Mouse (Mus musculus) CH12.LX (cell line): ENCODE measurements around the gene Fat3. TPM values are rescaled to one million over a fixed set of nuclear protein-coding genes. Genes with fewer than 3 reads are reported as not detected.

Experiments
- DNase-seq: peaks from one replicate; pipeline ENCODE4 v3.0.0-alpha.2; 2013; ENCODE audit errors: extremely low read depth
- H3K27ac ChIP-seq: 2 replicates; pipeline ENCODE4 v1.5.1; 2012; ENCODE audit warnings: low read depth, mild to moderate bottlenecking, control low read depth, moderate library complexity; ENCODE audit not compliant: insufficient read depth
- H3K27me3 ChIP-seq: replicated peaks from 2 replicates; pipeline ENCODE3; 2012; ENCODE audit warnings: inconsistent platforms
- H3K36me3 ChIP-seq, 2 experiments: replicated peaks in 1 of 2; 2 replicates each; pipeline versions ENCODE3 to v1.6.1; 2012; ENCODE audit warnings: inconsistent platforms in 1 of 2, low read length in 1 of 2, mild to moderate bottlenecking in 1 of 2, mixed read lengths in 1 of 2, moderate library complexity in 1 of 2; ENCODE audit not compliant: control insufficient read depth in 1 of 2, insufficient read depth in 1 of 2
- H3K4me1 ChIP-seq, 2 experiments: 2 replicates each; pipeline ENCODE4 v1.6.1; 2012; ENCODE audit warnings: inconsistent platforms in 1 of 2, moderate library complexity in 1 of 2; ENCODE audit not compliant: insufficient read depth in 2 of 2, control insufficient read depth in 1 of 2
- H3K4me2 ChIP-seq: 2 replicates; pipeline ENCODE4 v1.6.1; 2012; ENCODE audit warnings: low read depth, mild to moderate bottlenecking, control low read depth; ENCODE audit not compliant: poor library complexity, insufficient read depth, severe bottlenecking
- H3K4me3 ChIP-seq, 3 experiments: fragments of 150-350 bp in 1 of 3; sonication (generic) in 1 of 3; replicated peaks in 1 of 3; 2 replicates each; pipeline versions ENCODE3 to v1.5.1; 2011 to 2012; ENCODE audit warnings: low read depth in 2 of 3, low read length in 2 of 3, mild to moderate bottlenecking in 2 of 3, moderate library complexity in 2 of 3, control low read depth in 1 of 3, improper control_type of control experiment in 1 of 3, inconsistent platforms in 1 of 3, mixed read lengths in 1 of 3; ENCODE audit not compliant: poor library complexity in 1 of 3
- H3K79me2 ChIP-seq: replicated peaks from 2 replicates; pipeline ENCODE4 v1.6.1; 2012; ENCODE audit warnings: mild to moderate bottlenecking, moderate library complexity; ENCODE audit not compliant: control insufficient read depth, poor library complexity, insufficient read depth, severe bottlenecking; ENCODE audit errors: extremely low read depth
- H3K9ac ChIP-seq: 2 replicates; pipeline ENCODE4 v1.6.1; 2012; ENCODE audit warnings: low read depth, mild to moderate bottlenecking, control low read depth, moderate library complexity; ENCODE audit not compliant: insufficient read depth
- H3K9me3 ChIP-seq: replicated peaks from 2 replicates; pipeline ENCODE3; 2012; ENCODE audit warnings: low read length, inconsistent platforms, mixed read lengths
- BHLHE40 ChIP-seq: IDR thresholded peaks from 2 replicates; pipeline ENCODE4 v1.6.1; 2011; ENCODE audit warnings: mild to moderate bottlenecking, low read depth, low read length, improper control_type of control experiment
- E2F4 ChIP-seq: IDR thresholded peaks from 2 replicates; pipeline ENCODE4 v1.6.1; 2011; ENCODE audit warnings: low read depth, low read length, improper control_type of control experiment; ENCODE audit not compliant: insufficient replicate concordance
- ELF1 ChIP-seq: IDR thresholded peaks from 2 replicates; pipeline ENCODE4 v1.6.1; 2014; ENCODE audit warnings: low read depth, mild to moderate bottlenecking, inconsistent platforms, low read length, improper control_type of control experiment
- EP300 ChIP-seq: IDR thresholded peaks from 2 replicates; pipeline ENCODE4 v1.6.1; 2011; ENCODE audit warnings: low read length, improper control_type of control experiment
- GABPA ChIP-seq: IDR thresholded peaks from 2 replicates; pipeline ENCODE4 v1.6.1; 2012; ENCODE audit warnings: low read depth, low read length, improper control_type of control experiment, inconsistent platforms; ENCODE audit not compliant: insufficient replicate concordance
- HCFC1 ChIP-seq: IDR thresholded peaks from 2 replicates; pipeline ENCODE4 v1.6.1; 2012; ENCODE audit warnings: low read depth, mild to moderate bottlenecking, inconsistent platforms, low read length, improper control_type of control experiment
- IRF4 ChIP-seq: IDR thresholded peaks from 2 replicates; pipeline ENCODE4 v1.6.1; 2014; ENCODE audit warnings: low read depth, mild to moderate bottlenecking, inconsistent platforms, low read length, improper control_type of control experiment
- JUND ChIP-seq: conservative IDR thresholded peaks from 2 replicates; pipeline ENCODE4 v1.6.1; 2011; ENCODE audit warnings: low read depth, low read length, improper control_type of control experiment
- MAFK ChIP-seq: IDR thresholded peaks from 2 replicates; pipeline ENCODE4 v1.6.1; 2011; ENCODE audit warnings: low read length, improper control_type of control experiment; ENCODE audit not compliant: insufficient replicate concordance
- MAX ChIP-seq: IDR thresholded peaks from 2 replicates; pipeline ENCODE4 v1.6.1; 2011; ENCODE audit warnings: low read length, improper control_type of control experiment
- MEF2A ChIP-seq: IDR thresholded peaks from 2 replicates; pipeline ENCODE4 v1.6.1; 2014; ENCODE audit warnings: low read depth, mild to moderate bottlenecking, inconsistent platforms, low read length, improper control_type of control experiment, borderline replicate concordance
- MXI1 ChIP-seq: IDR thresholded peaks from 2 replicates; pipeline ENCODE4 v1.6.1; 2011; ENCODE audit warnings: mild to moderate bottlenecking, low read depth, low read length, improper control_type of control experiment
- MYC ChIP-seq: IDR thresholded peaks from 2 replicates; pipeline ENCODE4 v1.6.1; 2011; ENCODE audit warnings: low read depth, mild to moderate bottlenecking, improper control_type of control experiment, low read length
- NELFE ChIP-seq: IDR thresholded peaks from 2 replicates; pipeline ENCODE4 v1.6.1; 2011; ENCODE audit warnings: low read depth, low read length, improper control_type of control experiment
- PAX5 ChIP-seq: IDR thresholded peaks from 2 replicates; pipeline ENCODE4 v1.6.1; 2012; ENCODE audit warnings: low read length, inconsistent platforms, mixed read lengths
- POLR2A ChIP-seq: IDR thresholded peaks from 2 replicates; pipeline ENCODE4 v1.6.1; 2011; ENCODE audit warnings: low read depth, mild to moderate bottlenecking, improper control_type of control experiment, low read length
- TCF12 ChIP-seq: IDR thresholded peaks from 2 replicates; pipeline ENCODE4 v1.6.1; 2014; ENCODE audit warnings: low read depth, mild to moderate bottlenecking, inconsistent platforms, low read length, improper control_type of control experiment
- UBTF ChIP-seq: IDR thresholded peaks from 2 replicates; pipeline ENCODE4 v1.6.1; 2012; ENCODE audit warnings: low read depth, mild to moderate bottlenecking, inconsistent platforms, low read length, improper control_type of control experiment, moderate library complexity
- USF1 ChIP-seq: IDR thresholded peaks from 2 replicates; pipeline ENCODE4 v1.6.1; 2014; ENCODE audit warnings: low read depth, mild to moderate bottlenecking, inconsistent platforms, low read length, improper control_type of control experiment
- USF2 ChIP-seq: conservative IDR thresholded peaks from 2 replicates; pipeline ENCODE4 v1.6.1; 2011; ENCODE audit warnings: low read depth, low read length, improper control_type of control experiment
- ZKSCAN1 ChIP-seq: IDR thresholded peaks from 2 replicates; pipeline ENCODE4 v1.6.1; 2012; ENCODE audit warnings: low read depth, inconsistent platforms, low read length, improper control_type of control experiment, borderline replicate concordance
- ZMIZ1 ChIP-seq: IDR thresholded peaks from 2 replicates; pipeline ENCODE4 v1.6.1; 2012; ENCODE audit warnings: low read depth, mild to moderate bottlenecking, inconsistent platforms, low read length, improper control_type of control experiment
- dilution Hi-C: fragments of 300-500 bp; cut with MboI; formaldehyde crosslinking; loops from 2 replicates; pipeline ENCODE4 v1.14.3; 2020; ENCODE audit warnings: low sequenced_read_pairs; ENCODE audit not compliant: extremely low pct_unique_long_range_greater_than_20kb, extremely low pct_ligation_motif_present
- in situ Hi-C: fragments of 300-500 bp; cut with MboI; formaldehyde crosslinking; loops from 3 replicates; pipeline ENCODE4 v1.14.3; 2019; ENCODE audit warnings: low sequenced_read_pairs, low pct_ligation_motif_present, low pct_unique_long_range_greater_than_20kb, mixed read lengths
- polyA plus RNA-seq: library from polyadenylated mRNA; unstranded; fragments of >175 nt; gene quantifications from 2 replicates; pipeline ENCODE4 v1.2.1, GENCODE M21; 2012; ENCODE audit warnings: low read depth; ENCODE audit not compliant: insufficient read length
- total RNA-seq, 2 experiments: library from RNA; depleted of rRNA; stranded (reverse); fragments of 300-350 nt in 1 of 2; fragments of >200 nt in 1 of 2; gene quantifications; 2 replicates each; pipeline ENCODE4 v1.2.3; 2012 to 2014

Fat3 gene
- total and polyA plus RNA-seq, 3 experiments: 0.03 to 0.07 TPM; not detected in 1

GRCm38 (mm10) chr9:16221885-16222284 is 279.2 kb downstream of the Fat3 start:
- H3K36me3 ChIP-seq: no peaks in the 10 kb centered on the region
- no peaks in the 10 kb centered on the region for H3K79me2 ChIP-seq
- in situ Hi-C loops: no loop called here
- no peak overlapping the region for H3K9ac ChIP-seq
- no peaks in the 10 kb centered on the region for H3K9me3 ChIP-seq
- dilution Hi-C loops: no loop called here
- no peak overlapping the region for H3K4me3 ChIP-seq
- no peak overlapping the region for H3K4me2 ChIP-seq
- DNase-seq: no peak
- TF ChIP-seq POLR2A: no peak
- no peak for TF ChIP-seq MXI1
- no peak for TF ChIP-seq USF1
- no peak for TF ChIP-seq ZMIZ1
- no peak for TF ChIP-seq IRF4
- TF ChIP-seq JUND: no peak
- no peak for TF ChIP-seq MAFK
- TF ChIP-seq E2F4: no peak
- TF ChIP-seq USF2: no peak
- no peak for TF ChIP-seq GABPA
- no peak for TF ChIP-seq ZKSCAN1
- TF ChIP-seq BHLHE40: no peak
- TF ChIP-seq HCFC1: no peak
- TF ChIP-seq EP300: no peak
- TF ChIP-seq MEF2A: no peak
- TF ChIP-seq MAX: no peak
- H3K27ac ChIP-seq: no peak overlapping the region
- peaks cover 0 to 10% of the 10 kb centered on the region in 2 experiments; a peak in 2 of 4 replicates for H3K4me1 ChIP-seq
- H3K27me3 ChIP-seq: no peaks in the 10 kb centered on the region

GRCm38 (mm10) chr9:16216235-16216634 is 284.9 kb downstream of the Fat3 start:
- in situ Hi-C loops: no loop called here
- no peak overlapping the region for H3K9ac ChIP-seq
- dilution Hi-C loops: no loop called here
- H3K4me1 ChIP-seq: peaks cover 4 to 27% of the 10 kb centered on the region in 2 experiments; a peak in 3 of 4 replicates
- H3K4me3 ChIP-seq: no peak overlapping the region
- H3K27ac ChIP-seq: no peak overlapping the region; the same call in 1 of the 2 replicates
- H3K4me2 ChIP-seq: peak overlapping the region; percentile 34
- no peaks in the 10 kb centered on the region for H3K9me3 ChIP-seq
- no peaks in the 10 kb centered on the region for H3K27me3 ChIP-seq
- TF ChIP-seq NELFE (no peak), USF2 (peak; percentile 31; the same call in 1 of the 2 replicates), BHLHE40 (peak; percentile 68), POLR2A (no peak), MYC (no peak), ELF1 (peak; percentile 12; the same call in 1 of the 2 replicates), PAX5 (no peak), MXI1 (no peak), MAX (peak; percentile 79), E2F4 (no peak), UBTF (no peak), USF1 (peak; percentile 29; the same call in 1 of the 2 replicates), TCF12 (no peak), EP300 (0 out of 2 replicates have a peak, but pooled peaks have one; percentile 10)
- no peaks in the 10 kb centered on the region for H3K79me2 ChIP-seq
- peak; percentile 27 for DNase-seq
- H3K36me3 ChIP-seq: no peaks in the 10 kb centered on the region
